Mouse (Mus musculus) embryo, embryonic 11 days (tissue): ENCODE measurements around the gene Uvrag.
A peak's percentile ranks its signal among the peaks of the same experiment; 100 is the strongest.

Experiments used
- DNase-seq: peaks from one replicate; pipeline ENCODE4 v3.0.0-alpha.2; 2015

Uvrag gene

DNA sequence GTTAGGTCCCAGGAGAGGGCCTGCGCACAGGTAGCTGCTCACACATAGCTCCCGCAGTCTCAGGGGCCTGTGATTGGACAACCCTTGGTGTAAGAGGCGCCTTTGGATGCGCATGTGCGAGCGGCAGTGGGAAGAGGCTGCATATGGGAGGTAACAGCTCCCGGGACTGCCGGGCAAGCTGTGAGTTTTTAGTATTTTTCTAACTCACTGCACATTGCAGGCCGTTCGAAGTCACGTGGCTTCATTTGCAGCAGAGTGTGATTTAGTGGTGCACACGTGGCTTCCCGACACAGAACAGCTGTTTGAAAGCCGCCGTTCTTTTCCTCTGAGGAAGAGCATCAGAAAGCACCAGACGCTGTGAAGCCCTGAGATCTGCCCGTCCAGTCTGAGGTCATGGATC is 125.5 kb downstream of the Uvrag start:
- DNase-seq, result peak; percentile 56

DNA sequence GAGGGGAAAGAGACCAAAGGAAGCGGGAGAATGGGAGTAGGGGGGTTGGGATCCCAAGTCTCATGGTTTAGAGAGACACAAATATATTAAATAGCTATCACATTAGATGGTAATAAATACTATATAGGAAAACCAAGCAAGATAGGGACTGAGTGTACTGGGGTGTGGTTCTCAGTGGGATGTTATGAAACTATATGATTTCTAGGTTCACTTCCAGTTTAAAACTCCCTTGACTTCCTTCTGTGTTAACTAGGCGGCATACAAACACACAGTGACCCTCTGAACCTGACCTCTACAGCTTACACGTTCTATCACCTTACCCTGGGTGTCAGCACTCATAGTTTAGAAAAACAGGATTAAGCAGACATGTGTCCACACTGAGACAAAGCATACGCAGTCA is 126.3 kb downstream of the Uvrag start:
- no peak for DNase-seq

DNA sequence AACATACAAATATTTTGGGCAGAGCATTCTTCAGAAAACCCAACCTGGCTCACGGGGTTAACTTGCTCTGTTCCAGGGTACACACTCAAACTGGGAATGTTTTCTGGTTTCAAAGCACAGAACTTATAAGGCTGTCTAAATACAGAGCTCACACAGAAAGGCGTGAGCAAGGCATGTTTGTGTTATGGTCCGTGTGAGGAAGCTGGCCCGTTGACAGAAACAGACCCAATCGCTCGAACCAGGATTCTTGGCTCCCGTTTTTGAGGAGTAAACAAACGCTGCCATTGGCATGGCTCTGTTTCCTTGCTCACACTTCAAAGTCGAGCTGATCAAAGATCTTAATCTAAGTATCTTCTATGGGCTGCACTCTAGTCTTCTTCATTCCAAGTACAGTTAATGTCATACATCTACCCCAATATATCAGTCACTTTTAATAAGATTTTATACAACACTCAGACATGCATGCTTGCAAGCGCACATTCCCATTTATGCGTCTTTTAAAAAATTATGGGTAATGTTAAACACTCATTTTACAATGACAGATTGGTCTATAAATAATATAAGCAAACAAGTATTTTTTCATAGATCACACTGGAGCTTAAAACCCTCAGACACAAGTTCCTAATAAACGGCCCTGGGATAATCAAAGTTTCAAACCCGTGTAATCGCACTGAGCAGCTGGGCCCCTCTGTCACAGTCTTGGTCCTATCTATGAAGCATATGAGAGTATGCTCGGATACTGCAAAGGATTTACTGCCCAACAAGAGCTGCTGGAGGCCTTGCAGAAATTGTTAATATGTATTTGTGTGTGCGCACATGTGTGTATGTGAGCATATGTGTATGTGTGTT is 133.2 kb downstream of the Uvrag start:
- DNase-seq, result no peak

DNA sequence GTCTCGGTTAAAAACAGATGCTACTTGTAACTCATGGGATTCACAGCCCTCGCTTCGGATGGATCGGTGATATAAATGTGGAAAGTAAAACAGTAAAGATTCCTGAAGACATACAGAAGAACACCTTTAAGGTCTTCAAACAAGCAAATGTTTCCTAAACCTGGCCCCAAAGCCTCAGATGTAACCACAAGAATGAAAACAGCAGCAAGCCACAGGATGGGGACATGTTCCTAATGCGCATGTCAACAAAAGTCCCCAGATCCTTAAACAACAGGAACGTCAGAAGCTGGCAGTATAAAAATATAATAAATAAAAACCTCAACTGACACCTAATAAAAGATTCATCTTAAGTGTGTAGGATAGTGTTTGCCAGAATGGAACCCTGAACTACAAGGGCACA is 137.7 kb downstream of the Uvrag start:
- no peak for DNase-seq

DNA sequence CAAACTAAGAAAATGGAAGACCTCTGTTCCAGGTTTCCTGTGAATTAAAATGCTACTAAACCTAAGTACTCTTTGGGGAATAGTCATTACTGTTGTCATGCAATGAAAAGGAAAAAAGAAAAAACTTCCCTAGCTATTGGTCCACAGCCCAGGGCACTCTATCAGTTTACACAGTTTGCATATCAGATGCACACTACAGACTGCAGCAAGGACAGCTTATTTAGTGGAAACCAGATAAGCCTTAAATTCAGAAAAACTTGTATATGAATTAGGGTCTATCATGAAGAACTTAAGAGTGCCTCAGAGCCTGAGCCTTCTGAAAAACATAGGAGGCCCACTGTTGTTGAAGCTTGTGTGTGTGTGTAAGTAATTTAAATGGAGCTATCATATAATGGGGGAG is 142.2 kb downstream of the Uvrag start:
- no peak for DNase-seq

DNA sequence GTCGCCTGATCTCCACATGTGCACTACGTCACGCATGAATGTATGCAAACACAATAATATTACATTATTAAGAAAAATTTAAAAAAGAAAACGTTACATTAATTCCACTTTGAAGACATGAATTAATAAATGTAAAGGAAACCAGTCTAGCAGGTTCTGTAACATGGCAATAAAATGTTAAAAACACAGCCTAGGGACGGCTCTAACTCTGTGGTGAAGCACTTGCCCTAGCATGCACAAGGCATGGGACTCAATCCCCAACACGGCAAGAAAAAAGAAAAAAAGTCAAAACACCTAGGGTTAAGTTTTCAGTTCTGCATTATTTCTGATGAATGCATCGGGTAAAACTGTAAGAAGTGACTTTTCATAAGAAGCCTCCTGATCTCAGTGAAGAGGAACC is 143.2 kb downstream of the Uvrag start:
- DNase-seq, result no peak

DNA sequence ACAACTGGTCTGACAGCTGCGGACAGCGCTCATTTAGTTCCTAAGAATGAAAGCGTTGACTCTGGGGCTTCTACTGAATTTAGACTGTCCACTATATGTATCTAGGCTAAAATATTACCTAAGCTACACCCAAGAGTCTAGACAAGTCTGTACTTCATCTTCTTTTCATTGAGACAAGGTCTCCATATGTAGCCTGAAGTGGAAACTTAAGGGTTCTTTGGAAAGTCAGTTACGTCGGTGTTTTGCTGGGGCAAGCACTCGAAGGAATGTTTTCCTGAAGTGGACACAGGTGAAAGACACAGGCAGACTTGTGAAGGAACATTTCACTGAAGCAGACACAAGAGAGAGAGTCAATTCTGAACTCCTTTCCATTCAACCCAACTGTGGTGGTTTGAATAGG is 144.2 kb downstream of the Uvrag start:
- no peak for DNase-seq

DNA sequence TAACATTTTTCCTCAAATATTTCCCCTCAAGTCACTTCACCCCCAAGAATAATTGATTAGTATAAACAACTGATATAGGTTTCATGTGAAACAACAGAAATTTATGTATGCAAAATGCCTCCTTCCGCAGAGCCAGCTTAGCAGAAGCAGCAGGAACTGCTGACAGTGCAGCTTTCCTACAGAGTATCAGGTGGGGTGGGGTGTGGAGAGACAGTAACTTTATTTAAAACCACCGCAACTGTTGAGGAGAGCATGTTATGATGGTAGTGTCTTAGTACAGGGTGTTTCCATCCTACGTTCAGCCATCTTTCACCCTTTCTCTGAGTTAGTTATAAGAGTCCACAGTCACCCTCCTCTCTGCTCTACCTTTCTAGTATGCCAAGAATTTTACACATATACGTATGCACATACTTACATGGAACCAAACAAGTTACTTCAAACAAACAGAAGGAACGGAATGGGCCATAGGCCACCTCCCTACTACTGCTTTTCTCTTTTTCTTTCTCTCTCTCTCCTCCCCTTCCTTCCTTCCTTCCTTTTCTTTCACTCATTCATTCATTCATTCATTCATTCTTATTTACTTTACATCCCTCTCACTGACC is 145.7 kb downstream of the Uvrag start:
- DNase-seq, result no peak

DNA sequence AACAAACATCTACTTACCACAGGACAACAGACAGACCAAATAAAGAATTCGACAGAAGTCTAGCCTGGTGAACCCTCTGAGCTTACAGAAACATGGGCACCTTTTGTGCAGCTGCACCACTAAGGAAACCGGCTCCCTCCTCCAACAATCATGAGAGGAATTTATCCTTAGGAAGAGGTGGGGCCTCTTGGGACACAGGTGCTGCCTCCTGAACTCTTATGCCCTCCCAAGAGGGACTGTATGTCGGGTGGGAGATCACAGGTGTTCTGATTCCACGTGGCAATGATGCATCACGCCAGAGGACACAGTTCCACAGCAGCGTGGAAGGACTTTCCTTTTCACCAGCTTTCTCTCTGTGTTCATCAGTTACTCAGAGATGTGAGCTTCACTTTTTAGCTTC is 146.8 kb downstream of the Uvrag start:
- DNase-seq, result no peak

DNA sequence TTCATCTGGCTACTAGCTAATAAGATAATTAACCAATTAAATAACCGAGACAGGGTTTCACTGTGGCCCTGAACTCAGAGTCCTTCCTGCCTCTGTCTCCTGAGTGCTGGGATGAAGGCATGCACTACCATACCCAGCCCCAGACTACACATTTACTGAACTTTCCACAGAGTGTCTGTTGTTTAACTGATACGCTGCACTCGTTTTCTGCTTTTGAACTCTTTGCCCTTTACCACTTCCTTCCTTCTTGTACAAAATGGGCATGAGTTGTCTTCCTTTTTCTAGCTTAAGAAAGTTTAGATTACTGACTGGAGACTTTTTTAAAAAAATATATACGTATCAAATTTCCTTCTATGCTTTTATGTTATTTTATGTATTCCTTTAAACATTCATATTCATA is 147.5 kb downstream of the Uvrag start:
- no peak for DNase-seq

DNA sequence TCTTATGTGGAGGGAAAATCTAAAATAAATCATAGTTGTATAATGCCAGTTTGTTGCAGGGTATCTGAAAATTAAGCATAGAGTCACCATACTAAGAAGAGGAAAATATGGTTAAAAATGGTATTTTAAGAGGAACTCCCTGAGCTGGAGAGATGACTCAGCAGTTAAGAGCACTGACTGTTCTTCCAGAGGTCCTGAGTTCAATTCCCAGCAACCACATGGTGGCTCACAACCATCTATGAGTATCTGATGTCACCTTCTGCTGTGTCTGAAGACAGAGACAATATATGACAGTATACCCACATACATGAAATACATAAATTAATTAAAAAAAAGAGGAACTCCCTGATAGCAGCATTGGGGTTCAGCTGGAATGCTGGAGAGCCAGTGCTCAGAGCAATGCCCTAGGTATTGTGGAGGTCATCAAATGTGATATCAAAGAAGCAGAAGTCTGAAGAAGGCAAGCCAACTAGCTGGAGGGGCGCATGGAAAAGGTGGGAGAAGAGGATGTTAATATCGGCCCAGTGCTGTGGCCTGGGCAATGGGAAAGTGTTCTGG is 149.7 kb downstream of the Uvrag start:
- no peak for DNase-seq

DNA sequence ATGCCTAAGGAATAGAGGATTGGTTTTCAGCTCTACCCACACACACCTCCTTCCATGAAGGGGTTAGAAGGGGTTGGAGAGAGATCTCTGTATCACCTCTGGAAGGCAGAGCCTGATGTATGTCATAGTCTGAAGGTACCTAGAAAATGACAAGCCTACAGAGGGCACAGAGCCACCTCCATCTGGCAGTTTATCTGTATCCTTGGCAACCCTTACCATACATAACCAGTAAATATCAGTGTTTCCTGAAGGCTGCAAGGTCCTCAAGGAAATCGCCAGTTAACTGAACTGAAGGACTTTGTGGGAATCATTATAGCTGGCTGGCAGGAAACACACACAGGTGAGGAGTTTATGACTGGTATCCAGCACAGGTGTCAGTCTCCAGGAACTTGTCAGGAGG is 150.4 kb downstream of the Uvrag start:
- DNase-seq, result no peak

DNA sequence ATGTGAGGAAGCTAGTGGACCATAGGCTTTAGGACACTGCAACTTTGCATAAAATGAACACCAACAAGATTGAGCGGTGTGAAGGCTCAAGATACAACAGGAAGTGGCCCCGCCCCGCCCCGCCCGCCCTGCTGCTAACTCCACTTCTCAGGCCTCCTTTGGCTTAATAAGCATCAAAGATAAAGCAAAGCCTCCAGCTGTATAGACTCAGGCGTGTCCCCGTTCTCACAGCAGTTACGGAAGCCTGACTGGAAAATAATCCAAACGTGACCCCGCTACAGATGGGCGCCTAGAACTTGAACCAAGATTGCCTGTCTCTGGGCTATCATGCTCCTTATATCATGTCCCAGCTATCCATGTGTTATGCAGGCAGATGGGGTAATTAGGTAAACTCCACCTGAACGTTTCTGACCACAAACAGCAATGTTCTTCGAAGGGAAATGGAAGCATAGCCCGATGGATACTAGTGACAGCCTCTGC is 153.9 kb downstream of the Uvrag start:
- no peak for DNase-seq

DNA sequence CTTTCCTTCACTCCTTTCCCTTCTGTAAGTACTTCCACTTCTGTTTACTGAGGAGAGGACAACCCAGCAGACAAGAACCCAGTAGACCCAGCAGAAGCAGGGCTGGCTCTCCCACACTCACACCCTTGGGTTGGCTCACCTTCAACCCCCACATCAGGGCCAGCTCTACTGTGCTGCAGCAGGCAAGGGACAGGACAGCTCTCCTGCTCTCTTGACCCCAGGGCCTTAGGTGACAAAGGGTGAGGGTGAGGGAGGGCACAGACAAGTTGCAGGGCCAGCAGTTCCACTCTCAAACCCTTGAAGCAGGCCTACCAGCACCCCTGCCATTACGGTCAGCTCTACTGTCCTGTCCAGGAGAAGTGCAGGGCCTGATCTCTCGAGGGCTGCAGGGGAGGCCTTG is 155.0 kb downstream of the Uvrag start:
- DNase-seq, result no peak

DNA sequence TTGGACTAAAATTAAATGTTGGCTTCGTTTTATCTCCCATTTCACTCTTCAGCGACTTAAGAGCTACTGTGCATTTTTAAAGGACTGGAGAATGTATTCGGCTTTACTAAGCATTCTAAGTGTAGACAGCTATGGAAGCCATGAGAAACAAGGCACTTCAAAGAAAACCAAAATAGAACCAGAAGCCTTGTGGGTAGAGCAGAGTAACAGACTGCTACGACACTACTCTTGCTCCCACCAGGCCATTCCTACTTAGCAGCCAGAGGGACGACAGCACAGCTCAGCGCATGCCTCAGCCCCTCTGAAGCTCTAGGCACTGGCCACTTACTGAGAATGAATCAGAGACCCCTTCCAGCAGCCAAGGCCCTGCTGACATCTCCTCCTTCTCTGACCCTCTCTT is 155.5 kb downstream of the Uvrag start:
- DNase-seq, result no peak

DNA sequence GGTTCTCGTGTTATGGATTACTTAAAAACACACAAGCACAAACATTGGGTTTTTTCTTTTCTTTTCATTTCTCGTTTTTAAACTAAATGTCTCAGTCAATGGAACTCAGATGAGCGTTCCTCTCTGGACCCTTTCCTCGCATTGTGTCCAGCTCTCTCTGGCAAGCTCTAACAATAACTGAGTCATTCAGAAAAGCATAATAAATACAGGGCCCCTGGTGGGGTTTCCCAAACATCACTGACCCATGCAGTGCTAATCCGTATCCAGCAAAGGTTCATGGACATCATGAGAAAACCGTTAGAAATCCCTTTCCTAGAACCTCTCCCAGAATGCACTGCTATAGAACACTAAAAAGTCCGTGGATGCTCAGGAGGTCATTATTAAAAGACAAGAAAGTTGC is 156.6 kb downstream of the Uvrag start:
- no peak for DNase-seq

DNA sequence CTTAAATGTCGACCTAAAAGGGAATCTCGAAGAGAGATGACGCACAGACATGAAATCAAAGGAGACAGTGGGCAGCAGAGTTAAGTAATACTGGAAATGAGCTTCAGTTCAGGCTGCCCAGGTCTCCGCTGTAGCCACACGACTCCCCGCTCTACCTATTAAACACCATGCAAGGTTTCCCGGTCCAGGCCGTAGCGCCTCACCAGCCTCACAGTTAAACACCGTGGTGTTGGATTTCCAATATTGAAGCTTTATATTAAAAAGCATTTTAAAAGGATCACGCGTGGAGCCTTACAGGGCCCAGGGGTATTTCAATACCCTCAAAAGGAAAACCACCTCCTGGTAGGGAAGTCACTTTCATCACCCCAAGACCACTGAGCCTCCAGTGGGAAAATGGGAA is 157.9 kb downstream of the Uvrag start:
- no peak for DNase-seq

DNA sequence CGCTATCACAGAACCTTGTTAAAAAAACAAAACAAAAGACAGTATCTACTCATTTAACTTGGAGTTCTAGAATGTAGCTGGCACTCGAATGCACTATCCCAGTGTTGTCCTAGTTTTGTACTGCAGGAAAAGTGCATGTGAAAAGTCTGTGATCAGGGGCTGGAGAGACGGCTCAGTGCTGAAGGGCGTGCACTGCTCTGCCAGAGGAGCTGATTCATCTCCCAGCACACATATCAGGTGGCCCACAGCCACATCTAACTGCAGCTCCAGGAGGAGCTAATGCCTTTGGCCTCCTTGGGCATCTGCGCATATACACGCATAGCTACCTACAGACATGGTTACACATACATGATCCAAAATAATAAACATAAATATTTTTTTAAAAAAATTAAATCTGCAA is 159.5 kb downstream of the Uvrag start:
- no peak for DNase-seq

DNA sequence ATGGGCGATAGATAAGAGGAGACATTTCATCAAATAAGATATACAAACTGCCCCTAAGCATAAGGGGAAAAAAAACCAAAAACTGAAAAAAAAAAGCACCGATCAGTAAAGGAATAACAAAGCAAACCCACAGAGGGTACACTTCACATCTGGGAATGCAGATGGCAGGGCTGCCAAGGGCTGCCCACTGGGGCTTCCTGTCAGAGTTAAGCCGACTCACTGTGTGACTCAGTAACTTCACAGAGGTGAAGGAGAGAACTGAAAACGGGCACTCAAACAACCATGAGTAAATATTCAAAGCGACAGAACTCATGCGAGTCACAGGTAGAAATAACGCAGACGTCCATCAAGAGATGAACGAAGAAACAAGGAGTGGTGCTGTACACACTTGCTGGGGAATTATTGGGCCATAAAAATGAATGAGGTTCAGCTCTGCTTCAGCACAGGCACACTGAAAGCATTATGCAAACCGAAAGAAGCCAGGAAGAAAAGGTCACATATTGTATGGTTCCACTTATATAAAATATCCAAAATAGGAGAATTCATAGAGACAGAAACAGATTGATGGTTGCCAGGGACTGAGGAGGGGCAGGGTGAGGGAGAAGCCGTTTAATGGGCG is 164.0 kb downstream of the Uvrag start:
- no peak for DNase-seq

DNA sequence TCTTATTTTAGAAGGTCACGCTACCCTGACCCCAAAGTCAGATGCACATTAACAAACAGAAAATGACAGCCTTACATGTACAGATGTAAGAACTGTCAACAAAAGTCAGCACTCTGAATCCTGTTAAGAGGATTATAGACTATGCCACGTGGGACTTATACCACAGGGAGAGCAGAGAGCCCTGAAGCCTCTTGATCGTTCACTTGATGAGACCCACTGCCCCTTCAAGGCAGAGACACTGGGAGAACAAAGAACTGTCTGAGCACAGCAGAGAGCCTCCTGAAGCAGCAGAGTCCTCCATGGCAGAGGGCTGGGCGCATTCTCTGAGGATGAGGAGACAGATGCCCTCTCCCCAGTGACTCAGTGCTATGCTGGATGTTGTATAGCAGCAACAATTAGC is 166.4 kb downstream of the Uvrag start:
- no peak for DNase-seq

DNA sequence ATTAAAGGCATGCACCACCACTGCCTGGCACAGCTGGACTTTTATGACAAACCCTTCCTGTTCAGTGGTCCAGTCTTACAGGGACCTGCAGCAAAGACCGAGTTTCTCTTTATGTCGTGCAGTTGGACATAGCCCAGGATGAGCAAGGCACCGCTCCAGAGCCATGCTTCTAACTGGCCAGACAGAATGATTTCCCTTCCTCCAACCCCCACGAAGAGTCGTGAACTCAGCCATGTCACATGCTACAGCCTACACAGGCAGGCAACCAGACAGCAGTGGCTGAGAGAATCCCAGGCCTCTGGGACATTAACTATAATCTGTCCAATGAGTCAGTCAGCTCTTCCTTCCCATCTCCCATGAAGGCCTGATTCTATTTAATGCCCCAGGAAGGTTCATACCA is 170.2 kb downstream of the Uvrag start:
- DNase-seq, result no peak

DNA sequence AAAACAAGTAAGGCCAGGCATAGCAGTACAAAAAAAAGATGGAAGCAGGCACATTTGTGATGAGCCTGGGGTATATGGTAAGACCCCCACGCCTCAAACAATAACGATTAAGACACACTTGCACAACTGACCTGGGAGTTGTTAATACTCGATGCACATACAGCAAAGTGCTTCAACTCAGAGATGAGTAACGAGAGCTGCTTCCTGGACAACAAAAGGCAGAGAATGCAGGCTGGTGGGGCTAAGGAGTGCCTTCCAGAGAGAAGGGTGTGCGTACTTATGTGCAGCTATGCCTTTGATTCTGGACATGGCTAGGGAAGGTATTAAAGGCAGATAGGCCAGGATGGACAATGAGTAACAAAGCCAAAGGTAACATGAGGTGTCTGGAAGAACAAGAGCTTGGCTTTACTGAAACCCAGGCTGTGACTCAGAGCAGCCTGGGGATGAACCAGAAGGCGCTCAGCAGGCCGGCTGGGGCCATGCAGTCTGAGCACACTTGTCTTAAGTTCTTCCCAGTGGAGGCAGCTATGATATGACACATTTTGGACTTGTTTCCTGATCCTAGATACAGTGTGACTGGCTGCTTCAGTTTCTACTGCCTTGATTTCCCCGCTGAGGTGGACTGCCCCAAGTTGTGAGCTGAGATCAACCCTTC is 172.1 kb downstream of the Uvrag start:
- no peak for DNase-seq

DNA sequence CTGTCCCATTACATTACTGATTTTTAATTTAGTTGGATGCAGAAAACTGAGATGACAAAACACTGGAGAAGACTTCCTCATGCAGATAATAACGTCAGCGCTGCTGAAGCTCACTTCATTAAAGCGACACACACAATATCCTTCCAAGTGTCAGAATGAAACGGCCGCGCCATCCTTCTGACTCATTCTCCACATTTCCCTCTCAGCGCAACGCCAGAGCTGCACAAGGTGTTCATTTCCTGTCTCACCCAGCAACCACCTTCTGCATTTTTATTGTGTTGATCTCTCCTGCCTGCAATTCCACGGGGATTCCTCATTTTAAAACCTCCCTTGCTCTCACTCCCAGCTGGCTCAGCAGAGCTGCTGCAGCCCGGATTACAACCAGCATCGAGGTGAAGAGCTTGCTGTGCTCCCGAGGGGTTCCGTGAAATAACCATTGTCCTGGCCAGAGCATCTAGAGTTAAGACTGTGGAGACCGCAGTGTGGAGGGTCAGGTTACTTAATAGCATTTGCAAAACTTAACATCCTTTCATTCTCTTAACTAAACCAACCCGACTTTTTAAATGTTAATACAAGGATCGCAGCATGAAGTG is 172.8 kb downstream of the Uvrag start:
- no peak for DNase-seq
